Mouse (Mus musculus) large intestine, adult 2 months (tissue): ENCODE measurements around the gene Calhm4. TPM values are rescaled to one million over a fixed set of nuclear protein-coding genes. Genes with fewer than 3 reads are reported as not detected.
A peak's percentile ranks its signal among the peaks of the same experiment; 100 is the strongest.

Experiments used
- DNase-seq: peaks from one replicate; pipeline ENCODE4 v3.0.0-alpha.2; 2012; ENCODE audit warnings: low read depth, low spot score
- WGBS: fragments of 180-500 bp; shearing (Covaris S2); methylation state at CpG from one replicate; pipeline ENCODE4 v1.1.7; 2018; 5-methylcytosine and 5-hydroxymethylcytosine counted together
- polyA plus RNA-seq: library from polyadenylated mRNA; depleted of rRNA; stranded (reverse); fragments of >200 nt; gene quantifications from 2 replicates; pipeline ENCODE4 v1.2.3, GENCODE M21; 2012; rRNA removed

Gene Calhm4
- not detected in 2 replicates for polyA plus RNA-seq

DNA sequence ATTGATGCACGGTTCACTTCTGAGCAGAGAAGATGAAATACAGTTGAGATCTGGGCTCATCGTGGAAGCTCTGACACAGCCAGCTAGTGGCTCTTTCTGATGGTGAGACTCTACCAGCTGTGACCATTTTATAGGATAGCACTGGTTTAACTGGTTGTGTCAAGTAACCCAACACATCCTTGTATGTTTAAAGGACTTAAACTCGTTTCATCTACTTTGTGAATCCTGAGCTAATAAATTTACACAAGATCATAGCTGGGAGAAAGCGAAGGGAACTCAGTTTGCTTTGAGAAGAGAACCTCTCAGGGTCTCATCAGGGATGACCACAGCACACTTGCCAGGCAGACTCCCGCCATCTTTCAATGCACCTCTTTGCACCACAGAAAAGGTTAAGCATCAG lies at the start of gene Calhm4:
Calhm4 (minus strand) TSS at position 101 of the 400 bp plus-strand sequence.
- 74% methylated on average over 5 of the region's 5 CpGs for WGBS
- no peak for DNase-seq

DNA sequence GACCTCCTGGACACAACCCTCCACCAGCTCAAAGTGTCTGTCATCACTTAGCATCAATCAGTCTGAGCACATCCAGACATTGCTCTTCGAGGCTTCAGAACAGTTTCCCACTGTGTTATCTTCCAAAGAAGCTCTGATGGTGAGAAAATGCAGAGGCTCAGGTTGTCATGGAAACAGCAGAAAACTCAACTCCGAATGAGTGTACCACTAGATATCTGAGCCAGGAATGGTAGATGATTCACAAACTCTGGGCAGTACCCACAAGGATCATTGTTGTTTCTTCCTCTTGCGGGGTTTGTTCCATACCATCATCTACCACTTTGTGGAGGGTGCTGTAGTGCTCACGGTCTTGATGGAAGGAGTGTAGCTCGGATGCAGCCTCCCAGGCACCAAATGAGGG lies 47.8 kb upstream of the Calhm4 start:
- no peak for DNase-seq
- 65% methylated on average over 5 of the region's 5 CpGs for WGBS

DNA sequence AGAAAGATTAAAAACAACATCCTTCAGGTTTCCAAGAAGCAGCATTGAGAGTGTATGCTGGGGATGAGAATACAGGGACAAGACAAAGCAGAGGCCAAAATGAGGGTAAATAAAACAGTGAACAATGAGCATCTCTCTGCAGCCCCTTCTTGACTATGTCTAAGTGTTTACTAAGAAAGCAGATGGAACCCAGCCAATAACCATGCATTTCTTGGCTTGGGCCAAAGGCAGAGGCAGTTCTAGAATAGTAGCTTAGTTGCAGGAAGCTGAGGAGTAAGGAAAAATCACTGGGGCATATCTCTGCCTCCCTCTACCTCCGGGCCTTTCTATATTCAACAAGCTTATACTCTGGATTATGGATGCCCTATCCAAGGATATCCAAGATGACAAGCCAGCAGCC lies 46.4 kb upstream of the Calhm4 start:
- 75% methylated on average over 1 of the region's 1 CpGs for WGBS
- no peak for DNase-seq

DNA sequence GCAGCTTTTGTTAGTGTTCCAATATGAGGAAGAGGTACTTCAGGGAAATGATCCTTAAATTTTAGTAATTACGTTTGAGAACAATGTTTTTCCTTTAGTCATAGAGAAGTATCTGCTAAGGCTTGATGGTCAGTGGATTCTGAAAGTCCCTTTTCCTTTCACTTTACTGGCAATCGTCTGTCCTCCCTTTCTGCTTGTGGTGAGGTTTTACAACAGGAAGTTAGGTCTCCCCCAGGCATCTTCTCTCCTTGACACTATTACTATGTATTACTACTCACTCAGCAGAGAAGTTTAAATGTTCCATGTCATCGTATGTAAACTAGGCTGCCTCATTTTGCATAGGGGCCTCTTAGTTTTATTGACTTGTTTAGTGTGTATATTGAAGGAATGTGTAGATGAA lies 45.4 kb upstream of the Calhm4 start:
- WGBS: 46% methylated on average over 3 of the region's 3 CpGs

DNA sequence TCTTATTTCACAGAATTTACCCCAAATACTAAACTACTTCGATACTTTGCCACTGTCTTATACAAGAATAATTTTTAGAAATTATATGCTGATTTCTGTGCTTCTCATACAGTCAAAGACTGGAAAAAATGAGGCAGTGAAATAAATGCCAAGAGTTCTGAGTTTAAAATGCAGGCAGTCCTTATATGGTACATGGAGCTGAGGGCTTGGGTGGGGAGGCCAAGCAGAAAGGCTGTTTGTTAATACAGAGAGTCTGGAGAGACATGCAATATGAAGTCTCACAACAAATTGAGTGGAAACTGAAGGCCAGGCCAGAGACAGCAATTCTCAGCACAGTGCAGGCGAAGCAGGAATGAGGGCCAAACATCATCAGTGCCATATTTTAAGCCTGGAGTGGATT lies 44.4 kb upstream of the Calhm4 start:
- WGBS: 71% methylated on average over 2 of the region's 2 CpGs
- no peak for DNase-seq

More for the DNA sequence above, 45.4 kb upstream of the Calhm4 start:
- DNase-seq: no peak

DNA sequence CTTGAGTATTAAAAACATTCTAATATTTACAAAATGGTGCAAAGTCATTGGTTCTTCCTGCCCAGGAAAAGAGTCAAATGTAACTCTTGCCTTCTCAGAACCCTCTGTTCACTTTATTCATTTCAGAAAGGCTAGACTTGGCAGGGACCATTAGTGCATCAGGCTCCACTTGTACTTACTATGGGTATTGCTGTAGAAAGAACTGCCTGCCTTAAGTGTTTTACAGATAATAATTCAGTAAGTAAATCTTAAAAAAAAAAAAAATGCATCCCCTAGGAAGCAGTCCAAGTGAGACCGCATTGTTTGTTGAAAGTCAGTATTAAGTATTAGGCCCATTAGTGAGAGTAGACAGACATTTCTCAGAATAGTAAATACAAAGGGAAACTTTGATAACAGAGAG lies 42.4 kb upstream of the Calhm4 start:
- no peak for DNase-seq
- WGBS: 80% methylated on average over 1 of the region's 1 CpGs

DNA sequence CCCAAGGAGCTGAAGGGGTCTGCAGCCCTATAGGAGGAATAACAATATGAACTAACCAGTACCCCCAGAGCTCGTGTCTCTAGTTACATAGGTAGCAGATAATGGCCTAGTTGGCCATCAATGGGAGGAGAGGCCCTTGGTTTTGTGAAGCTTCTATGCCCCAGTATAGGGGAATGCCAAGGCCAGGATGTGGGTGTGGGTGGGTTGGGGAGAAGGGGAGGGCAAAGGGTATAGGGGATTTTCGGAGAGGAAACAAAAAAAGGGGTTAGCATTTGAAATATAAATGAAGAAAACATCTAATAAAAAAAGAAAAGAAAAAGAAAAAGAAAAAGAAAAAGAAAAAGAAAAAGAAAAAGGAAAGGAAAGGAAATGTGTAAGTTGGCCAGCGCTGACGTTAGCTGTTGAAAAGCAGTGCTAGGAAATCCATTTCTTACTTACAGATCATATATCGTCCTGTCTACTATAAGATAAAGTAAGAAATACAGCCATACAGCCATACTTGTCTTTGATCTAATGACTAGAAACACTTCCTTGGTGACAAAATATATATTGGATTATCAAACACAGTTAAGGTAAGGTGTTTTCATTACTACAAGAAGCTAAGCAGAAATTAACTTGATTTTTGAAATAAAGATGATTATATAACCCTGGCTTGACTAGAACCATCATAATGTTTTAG lies 30.6 kb upstream of the Calhm4 start:
- 81% methylated on average over 5 of the region's 5 CpGs for WGBS
- no peak for DNase-seq

DNA sequence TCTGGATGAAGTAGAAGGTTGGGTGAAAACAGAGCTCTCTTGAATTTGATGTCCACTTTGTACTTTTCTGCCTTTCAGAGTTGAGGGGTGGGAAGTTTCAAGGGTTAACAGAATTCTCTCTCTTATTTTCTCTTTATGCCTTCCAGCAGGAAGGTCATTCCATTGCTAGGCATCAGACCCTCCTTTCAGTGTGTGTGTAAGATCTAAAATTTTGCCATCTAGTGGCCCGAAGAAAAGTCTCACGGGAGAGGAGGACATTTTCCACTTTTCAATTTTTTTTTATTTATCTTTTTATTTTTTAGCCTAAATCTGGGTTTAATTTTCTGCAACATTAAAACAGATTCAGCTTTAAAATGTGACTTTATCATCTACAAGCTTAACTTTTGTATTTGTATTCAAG lies 27.5 kb upstream of the Calhm4 start:
- 51% methylated on average over 2 of the region's 2 CpGs for WGBS
- DNase-seq: no peak

DNA sequence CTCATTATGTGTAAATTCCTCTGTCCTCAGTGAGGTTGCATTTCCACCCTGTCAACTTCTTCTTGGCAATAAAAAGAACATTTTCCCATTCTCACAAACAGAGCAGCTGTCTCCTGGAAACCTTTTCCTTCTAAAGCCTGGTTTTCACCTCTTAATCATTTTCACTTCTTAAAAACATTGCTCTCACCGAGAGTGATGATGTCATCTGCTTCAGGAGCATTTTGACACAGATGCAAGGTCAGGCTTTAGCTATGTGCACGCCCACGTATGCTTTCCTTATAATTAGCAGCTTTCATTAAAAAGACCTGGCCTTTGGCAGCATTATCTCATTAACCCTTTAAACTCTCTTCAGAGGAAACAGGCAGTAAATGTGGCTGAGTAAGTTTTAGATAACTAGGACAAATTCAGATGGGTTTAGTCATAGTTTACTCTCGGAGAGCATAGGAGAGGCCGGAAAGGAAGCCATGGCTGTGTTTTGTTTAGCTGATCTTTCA lies 26.9 kb upstream of the Calhm4 start:
- no peak for DNase-seq
- WGBS: 29% methylated on average over 5 of the region's 5 CpGs

DNA sequence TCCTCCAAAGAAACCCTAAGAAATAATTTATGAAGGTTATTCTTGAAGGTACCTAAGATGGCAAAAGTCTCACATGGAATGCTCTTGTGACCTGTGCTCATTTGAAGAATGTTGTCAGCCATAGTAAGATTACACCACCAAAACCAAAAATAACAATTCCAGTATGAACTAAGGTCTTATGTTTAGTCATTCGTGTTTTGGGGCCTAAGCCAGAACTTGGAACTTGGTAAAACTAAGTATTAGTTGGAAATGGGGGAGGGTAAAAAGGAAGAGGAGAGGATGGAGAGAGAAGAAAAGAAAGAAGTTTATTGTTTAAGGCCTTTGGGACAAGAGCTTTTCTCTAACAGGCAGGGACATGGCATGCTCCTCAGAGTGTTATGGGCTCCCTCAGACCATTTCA lies 25.5 kb upstream of the Calhm4 start:
- 44% methylated on average over 1 of the region's 1 CpGs for WGBS
- DNase-seq: no peak

DNA sequence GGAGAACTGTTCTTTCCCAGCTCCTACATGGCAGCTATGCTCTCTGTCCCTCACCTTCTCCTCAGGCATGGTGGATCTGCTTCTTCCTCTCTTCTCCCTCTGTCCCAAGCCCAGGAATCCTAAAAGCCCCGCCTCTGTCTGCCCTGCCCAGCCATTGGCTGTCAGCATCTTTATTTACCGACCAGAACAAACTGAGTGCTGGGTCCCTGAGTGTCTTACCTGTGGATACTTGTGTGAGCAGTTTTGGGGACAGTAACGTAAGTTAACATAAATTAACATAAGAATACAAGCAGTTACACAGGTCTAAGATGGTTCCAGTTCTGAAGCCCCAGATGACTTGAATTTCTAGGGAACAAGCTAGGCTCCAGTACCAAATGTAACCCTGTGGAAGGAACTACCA lies 22.5 kb upstream of the Calhm4 start:
- 43% methylated on average over 3 of the region's 3 CpGs for WGBS
- DNase-seq: no peak

DNA sequence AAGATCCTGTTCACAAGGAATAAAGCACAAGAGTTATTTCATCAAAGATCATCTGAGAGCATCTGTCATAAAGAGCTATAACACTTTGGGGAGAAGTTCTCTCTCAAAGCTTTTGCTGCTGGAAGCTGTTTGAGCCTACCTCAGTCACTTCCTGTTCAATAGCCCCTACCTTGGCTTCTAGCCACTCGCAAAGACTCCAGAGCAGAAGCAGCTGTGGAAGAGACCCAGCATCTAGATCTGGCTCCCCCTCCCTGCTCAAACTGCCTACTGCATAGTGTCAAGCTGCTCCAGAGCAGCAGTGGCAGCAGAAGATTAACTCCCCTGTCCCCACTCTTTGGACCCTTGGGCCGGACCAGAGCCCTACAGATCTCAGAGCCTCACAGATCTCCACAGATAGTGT lies 9.9 kb upstream of the Calhm4 start:
- no peak for DNase-seq
- WGBS: 68% methylated on average over 2 of the region's 2 CpGs

DNA sequence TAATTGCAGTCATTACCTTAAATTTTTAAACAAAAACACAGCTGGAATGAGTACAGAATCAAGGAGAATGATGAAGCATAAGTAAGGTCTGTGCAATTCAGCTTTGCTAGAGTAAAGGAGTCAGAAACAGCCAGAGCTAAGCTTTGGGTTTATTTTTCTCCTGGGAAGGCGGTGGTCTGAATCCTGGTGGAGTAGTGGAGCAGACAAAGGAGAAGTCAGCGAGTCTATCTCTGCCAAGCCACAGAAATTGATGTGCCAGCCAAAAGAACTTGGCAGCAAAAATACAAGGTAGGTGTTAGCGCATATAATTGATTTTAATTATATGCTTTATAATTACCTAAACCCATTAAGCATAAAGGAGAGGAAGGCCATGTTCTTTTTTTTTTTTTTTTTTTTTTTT lies 6.7 kb downstream of the Calhm4 start, which contains the start of gene Trappc3l:
Trappc3l (plus strand) TSS at position 197 of the 400 bp plus-strand sequence.
- 83% methylated on average over 3 of the region's 3 CpGs for WGBS
- no peak for DNase-seq

DNA sequence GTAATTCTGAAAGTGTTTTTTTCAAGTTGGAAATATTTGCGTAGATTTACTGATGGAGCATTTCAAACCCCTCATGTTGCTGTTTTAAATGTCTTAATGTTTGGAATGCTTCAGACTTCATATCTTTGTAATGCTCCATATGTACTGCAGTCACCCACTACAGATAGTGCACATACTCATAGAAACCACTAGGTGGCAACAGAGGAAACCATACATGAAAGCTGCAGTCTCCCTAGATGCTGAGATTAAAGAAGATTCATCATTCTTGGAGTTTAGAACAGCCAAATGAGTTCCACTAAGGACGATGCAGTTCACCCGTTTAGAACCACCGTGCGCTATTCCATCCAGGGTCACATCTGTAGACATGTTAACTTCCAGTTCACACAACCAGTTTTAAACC lies 7.5 kb downstream of the Calhm4 start:
- DNase-seq: no peak
- 12% methylated on average over 5 of the region's 5 CpGs for WGBS

DNA sequence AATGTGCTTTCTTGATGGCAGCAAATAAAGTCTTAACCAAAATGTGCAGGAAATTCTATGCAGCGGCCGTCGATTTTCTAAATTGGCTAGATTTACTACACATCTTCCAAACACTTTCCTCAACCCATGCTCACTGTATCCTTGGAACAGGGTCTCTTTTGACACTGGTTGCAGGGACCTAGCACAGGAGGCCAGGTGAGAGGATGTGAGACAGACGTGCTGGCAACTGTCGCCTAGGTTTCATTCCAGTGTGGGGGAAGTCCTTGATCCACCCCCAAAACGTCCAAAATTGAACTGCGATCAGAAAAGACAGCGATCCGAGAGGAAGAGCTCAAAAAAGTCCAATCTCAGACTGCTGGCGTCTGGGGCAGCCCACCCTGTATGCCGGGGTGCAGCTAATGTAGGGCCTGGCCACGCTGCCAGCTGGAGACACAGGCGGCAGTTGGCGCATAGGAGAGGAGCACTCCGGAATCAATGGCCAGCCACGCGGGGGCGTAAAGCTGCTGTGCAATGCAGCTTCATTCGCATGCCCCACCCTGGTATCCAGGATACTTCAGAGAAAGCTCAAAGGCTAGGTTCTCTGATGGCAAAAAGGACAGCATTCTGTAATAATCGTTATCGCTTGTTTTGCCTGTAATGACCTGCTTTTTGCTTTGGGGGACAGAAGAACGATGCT lies 10.3 kb downstream of the Calhm4 start:
- 18% methylated on average over 22 of the region's 22 CpGs for WGBS
- no peak for DNase-seq

DNA sequence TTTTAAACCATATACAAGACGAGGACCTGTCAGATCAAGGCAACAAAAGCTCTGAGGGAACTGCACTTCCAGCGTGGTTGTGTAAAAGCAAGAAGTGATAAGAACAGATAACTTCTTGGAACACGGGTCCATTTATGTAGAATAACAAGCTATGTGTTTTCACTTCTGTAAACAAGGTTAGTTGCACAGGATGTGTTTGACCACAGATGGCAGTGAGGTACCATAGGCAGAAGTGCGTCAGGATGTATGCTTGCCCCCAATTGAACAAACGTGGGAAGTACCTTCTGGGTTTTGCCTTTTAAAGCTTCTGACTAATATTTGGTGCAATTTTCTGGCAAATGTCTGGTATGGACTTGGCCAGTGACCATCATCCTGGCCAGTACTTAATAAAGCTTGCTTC lies 13.8 kb downstream of the Calhm4 start:
- WGBS: 56% methylated on average over 5 of the region's 5 CpGs
- no peak for DNase-seq

DNA sequence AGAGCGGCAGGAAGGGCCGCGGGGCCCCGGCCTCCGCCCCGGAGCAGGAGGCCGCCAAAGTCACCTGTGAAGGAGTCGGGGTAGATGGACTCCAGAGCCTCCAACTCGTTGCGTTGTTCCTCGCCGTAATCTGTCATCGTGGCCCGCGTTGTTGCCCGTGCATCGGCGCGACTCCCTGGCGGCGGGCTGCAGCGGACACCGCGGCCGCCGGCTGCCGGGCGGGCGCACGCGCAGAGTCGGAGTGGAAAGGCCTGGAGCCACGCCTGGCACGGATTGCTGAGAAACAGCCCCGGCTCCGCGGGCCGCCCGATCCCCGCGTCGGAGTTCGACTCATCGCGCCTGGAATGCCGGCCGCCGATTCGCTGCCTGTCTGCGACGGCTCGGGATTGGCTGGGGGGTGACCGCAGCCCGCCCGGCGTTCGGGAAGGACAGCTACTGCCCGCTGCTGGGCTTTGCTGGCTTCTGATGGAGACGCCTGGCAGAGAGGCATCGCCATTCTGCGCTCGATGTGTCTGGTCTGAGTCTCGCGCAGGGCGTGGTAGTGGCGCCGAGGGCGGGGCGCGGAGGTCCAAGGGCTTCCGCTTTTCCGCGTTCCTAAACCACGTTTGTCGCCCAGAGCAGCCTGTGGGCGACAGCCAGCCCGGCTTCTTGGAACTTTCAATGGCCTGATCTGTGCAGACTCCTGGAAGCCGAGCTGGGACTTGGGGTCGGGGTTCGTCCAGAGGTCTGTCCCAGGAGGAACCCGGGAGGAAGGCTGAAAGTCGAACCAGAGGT lies 24.6 kb downstream of the Calhm4 start, which contains the start of gene Rwdd1:
Rwdd1 (minus strand) TSS at position 323 of the 774 bp plus-strand sequence.
- DNase-seq: peak; percentile 67
- WGBS: under 1% methylated on average over 82 of the region's 82 CpGs

DNA sequence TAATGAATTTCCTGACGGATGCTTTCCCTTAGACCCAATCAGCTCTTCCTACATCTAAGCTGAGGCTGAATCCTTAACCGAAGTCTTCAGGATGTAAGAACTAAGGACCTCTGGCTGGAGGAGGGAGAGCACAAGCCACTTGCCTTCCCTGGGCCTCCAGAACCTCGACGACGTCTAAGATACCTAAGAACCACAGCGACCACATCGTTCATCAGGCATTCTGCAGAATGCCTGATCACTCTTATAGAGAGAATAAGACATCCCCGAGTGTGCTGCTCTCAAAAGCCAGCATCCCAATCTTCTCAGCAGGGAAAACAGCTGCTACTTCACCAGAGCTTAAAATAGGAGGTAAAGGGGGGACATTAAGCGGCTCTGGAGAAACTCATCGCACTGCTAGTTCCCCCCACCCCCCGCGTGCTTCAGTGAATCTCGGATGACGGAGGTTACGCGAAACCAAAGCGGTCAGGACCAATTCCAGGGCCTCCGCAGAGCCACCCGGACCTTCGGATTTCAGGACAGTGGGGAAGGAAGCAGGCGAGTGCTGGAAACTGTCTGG lies 25.3 kb downstream of the Calhm4 start:
- DNase-seq: no peak
- under 1% methylated on average over 21 of the region's 21 CpGs for WGBS

DNA sequence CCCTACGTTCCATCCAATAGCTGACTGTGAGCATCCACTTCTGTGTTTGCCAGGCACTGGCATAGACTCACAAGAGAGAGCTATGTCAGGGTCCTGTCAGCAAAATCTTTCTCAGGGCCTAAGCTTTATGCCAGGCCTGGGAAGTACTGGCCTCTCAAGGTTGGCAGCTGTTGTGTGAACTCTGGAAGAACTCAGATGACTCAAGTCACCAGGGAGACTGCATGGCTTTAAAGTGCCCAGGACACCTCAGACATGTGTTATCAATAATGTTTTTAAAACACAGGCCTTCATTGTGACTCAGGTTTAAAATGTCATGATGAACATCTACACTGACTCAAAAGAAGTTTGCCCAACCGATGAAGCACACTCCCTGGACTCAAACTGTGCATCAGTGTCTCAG lies 30.9 kb downstream of the Calhm4 start:
- no peak for DNase-seq
- WGBS: 88% methylated on average over 2 of the region's 2 CpGs

DNA sequence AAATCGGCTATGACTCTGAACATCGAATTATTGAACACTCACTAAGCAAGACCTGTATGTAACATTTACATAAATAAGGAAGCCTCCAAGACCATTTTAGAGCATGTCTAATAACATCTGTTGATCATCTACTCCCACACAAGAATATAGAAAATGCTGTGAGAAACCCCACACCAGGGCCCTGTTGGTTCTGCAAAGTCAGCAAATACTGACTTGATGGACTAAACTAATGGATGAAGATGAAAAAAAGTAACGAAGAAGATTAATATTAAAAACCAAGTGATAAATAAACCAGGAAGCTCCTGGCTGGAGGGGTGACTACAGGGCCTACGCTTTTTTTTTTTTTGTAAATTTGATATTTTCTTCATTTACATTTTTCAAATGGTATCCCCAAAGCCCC lies 31.5 kb downstream of the Calhm4 start:
- 95% methylated on average over 4 of the region's 4 CpGs for WGBS
- no peak for DNase-seq
